Mouse (Mus musculus) lung, embryonic 14.5 days (tissue): ENCODE data around the gene Secisbp2. TPM values are rescaled to one million over a fixed set of nuclear protein-coding genes. Genes with fewer than 3 reads are reported as not detected.
"Not testable (repeated sequence)": the region's sequence is repeated elsewhere in the genome, so short reads cannot be mapped to it uniquely, and the experiment has no call there.

ENCODE experiments used
- ATAC-seq: fragments of 200-750 bp; cut with Nextera tagmentation; 2 replicates; pipeline ENCODE4 v1.8.0; 2017; ENCODE audit warnings: mild to moderate bottlenecking, moderate TSS enrichment, moderate library complexity; ENCODE audit not compliant: insufficient read depth
- DNase-seq: peaks from one replicate; pipeline ENCODE4 v3.0.0-alpha.2; 2015
- H3K27ac ChIP-seq: fragments of 300-500 bp; sonication (generic); 2 replicates; pipeline ENCODE4 v1.5.1; 2014; ENCODE audit warnings: low read depth, mild to moderate bottlenecking, moderate library complexity
- H3K27me3 ChIP-seq: fragments of 300-500 bp; sonication (generic); 2 replicates; pipeline ENCODE4 v1.6.1; 2014; ENCODE audit warnings: low read length, control low read depth; ENCODE audit not compliant: insufficient read depth
- H3K36me3 ChIP-seq: fragments of 300-500 bp; sonication (generic); 2 replicates; pipeline ENCODE4 v1.6.1; 2014; ENCODE audit warnings: control low read depth; ENCODE audit not compliant: insufficient read depth
- H3K4me1 ChIP-seq: fragments of 300-500 bp; sonication (generic); 2 replicates; pipeline ENCODE4 v1.6.1; 2014; ENCODE audit warnings: antibody characterized with exemption, control low read depth; ENCODE audit not compliant: insufficient read depth
- H3K4me2 ChIP-seq: fragments of 300-500 bp; sonication (generic); 2 replicates; pipeline ENCODE4 v1.6.1; 2014; ENCODE audit warnings: mild to moderate bottlenecking
- H3K4me3 ChIP-seq: fragments of 300-500 bp; sonication (generic); 2 replicates; pipeline ENCODE4 v1.5.1; 2014; ENCODE audit warnings: low read depth, low read length
- H3K9ac ChIP-seq: fragments of 300-500 bp; sonication (generic); 2 replicates; pipeline ENCODE4 v1.6.1; 2014
- H3K9me3 ChIP-seq: fragments of 300-500 bp; sonication (generic); 2 replicates; pipeline ENCODE4 v1.6.1; 2016; ENCODE audit warnings: low read depth, low read length, control low read depth
- CTCF ChIP-seq: IDR thresholded peaks from 2 replicates; pipeline ENCODE4 v1.5.1; 2016; ENCODE audit warnings: antibody characterized with exemption, low read depth
- WGBS: fragments of 180-500 bp; shearing (Covaris S2); extraction: QIAGEN DNeasy Blood & Tissue Kit; methylation state at CpG from one replicate; pipeline ENCODE4 v1.1.7; 2014; 5-methylcytosine and 5-hydroxymethylcytosine counted together
- polyA plus RNA-seq: library from polyadenylated mRNA; unstranded; fragments of >200 nt; fragmentation: Nextera tagmentation; extraction: Ambion mirVana; gene quantifications from 2 replicates; pipeline ENCODE4 v1.2.1, GENCODE M21; 2014

Secisbp2 gene
- polyA plus RNA-seq, 1 experiment from 2014 or later: 31.3 TPM

GRCm38 (mm10) chr13:51628273-51628848 is 23.1 kb upstream of the Secisbp2 start:
- no peak overlapping the region for H3K4me2 ChIP-seq
- H3K36me3 ChIP-seq: no peaks in the 10 kb centered on the region
- WGBS: 70% methylated on average over 6 of the region's 6 CpGs
- DNase-seq (no peak), ATAC-seq (no peak)
- no peaks in the 10 kb centered on the region for H3K4me1 ChIP-seq
- H3K4me3 ChIP-seq: no peak overlapping the region
- H3K27ac ChIP-seq: no peak overlapping the region
- no peak overlapping the region for H3K9ac ChIP-seq
- no peaks in the 10 kb centered on the region for H3K9me3 ChIP-seq
- no peaks in the 10 kb centered on the region for H3K27me3 ChIP-seq
- no peak for TF ChIP-seq CTCF

- Histone ChIP-seq H3K36me3 (no peaks in the 10 kb centered on the region), H3K9ac (no peak overlapping the region), H3K27ac (no peak overlapping the region), H3K4me3 (no peak overlapping the region), H3K4me1 (no peaks in the 10 kb centered on the region), H3K9me3 (no peaks in the 10 kb centered on the region), H3K4me2 (no peak overlapping the region), H3K27me3 (no peaks in the 10 kb centered on the region)
- WGBS: 74% methylated on average over 15 of the region's 15 CpGs
- no peak for TF ChIP-seq CTCF
- ATAC-seq: no peak
- no peak for DNase-seq
These were observed 20.0 kb upstream of the Secisbp2 start for GRCm38 (mm10) chr13:51631354-51631992.

- Histone ChIP-seq H3K9ac (no peak overlapping the region), H3K4me1 (no peaks in the 10 kb centered on the region), H3K9me3 (no peaks in the 10 kb centered on the region), H3K27ac (no peak overlapping the region), H3K4me3 (no peak overlapping the region), H3K27me3 (no peaks in the 10 kb centered on the region), H3K36me3 (no peaks in the 10 kb centered on the region), H3K4me2 (no peak overlapping the region)
- ATAC-seq: no peak
- TF ChIP-seq CTCF: no peak
- 74% methylated on average over 5 of the region's 5 CpGs for WGBS
- no peak for DNase-seq
These were observed 18.8 kb upstream of the Secisbp2 start for GRCm38 (mm10) chr13:51632560-51633218.

GRCm38 (mm10) chr13:51635384-51635783 is 16.1 kb upstream of the Secisbp2 start:
- H3K27me3 ChIP-seq, H3K27ac ChIP-seq, DNase-seq, ATAC-seq, H3K9ac ChIP-seq, H3K36me3 ChIP-seq, H3K4me1 ChIP-seq, H3K4me2 ChIP-seq, H3K9me3 ChIP-seq, H3K4me3 ChIP-seq: not testable (repeated sequence)
- WGBS: 32% methylated on average over 4 of the region's 9 CpGs

GRCm38 (mm10) chr13:51638958-51639357 is 12.5 kb upstream of the Secisbp2 start:
- Histone ChIP-seq H3K9ac (no peak overlapping the region), H3K27ac (no peak overlapping the region), H3K9me3 (no peaks in the 10 kb centered on the region), H3K4me2 (no peak overlapping the region), H3K36me3 (no peaks in the 10 kb centered on the region), H3K4me3 (no peak overlapping the region), H3K27me3 (no peaks in the 10 kb centered on the region), H3K4me1 (no peaks in the 10 kb centered on the region)
- 83% methylated on average over 4 of the region's 4 CpGs for WGBS
- ATAC-seq: no peak
- no peak for TF ChIP-seq CTCF
- DNase-seq: no peak

GRCm38 (mm10) chr13:51641424-51641823 is 10.1 kb upstream of the Secisbp2 start:
- WGBS: 80% methylated on average over 3 of the region's 3 CpGs
- H3K4me1 ChIP-seq: no peaks in the 10 kb centered on the region

GRCm38 (mm10) chr13:51642171-51642778 is 9.2 kb upstream of the Secisbp2 start:
- DNase-seq (peak; percentile 45), ATAC-seq (no peak)
- 22% methylated on average over 11 of the region's 11 CpGs for WGBS
- Histone ChIP-seq H3K9ac (no peak overlapping the region), H3K4me3 (no peak overlapping the region), H3K4me2 (no peak overlapping the region), H3K36me3 (no peaks in the 10 kb centered on the region), H3K27me3 (no peaks in the 10 kb centered on the region), H3K4me1 (peaks cover 7% of the 10 kb centered on the region), H3K9me3 (no peaks in the 10 kb centered on the region), H3K27ac (no peak overlapping the region)
- no peak for TF ChIP-seq CTCF

More at GRCm38 (mm10) chr13:51641424-51641823, 10.1 kb upstream of the Secisbp2 start:
- Histone ChIP-seq H3K36me3 (no peaks in the 10 kb centered on the region), H3K27me3 (no peaks in the 10 kb centered on the region), H3K4me3 (no peak overlapping the region), H3K4me2 (no peak overlapping the region), H3K27ac (no peak overlapping the region), H3K9me3 (no peaks in the 10 kb centered on the region), H3K9ac (no peak overlapping the region)
- DNase-seq (no peak), ATAC-seq (no peak)
- no peak for TF ChIP-seq CTCF
